Mouse (Mus musculus) embryonic fibroblast, embryonic 13.5 days (primary cell): ENCODE data around the gene Tesmin.

Source experiments
- CTCF ChIP-seq: IDR thresholded peaks from 2 replicates; pipeline ENCODE4 v1.5.1; 2011; ENCODE audit warnings: mild to moderate bottlenecking, control low read depth, low read length, moderate library complexity, borderline replicate concordance; ENCODE audit not compliant: insufficient read depth
- POLR2A ChIP-seq: IDR thresholded peaks from 2 replicates; pipeline ENCODE4 v1.6.1; 2011; ENCODE audit warnings: low read depth, mild to moderate bottlenecking, control low read depth, low read length, moderate library complexity

GRCm38 (mm10) chr19:3450714-3451113 lies 62.1 kb downstream of the Tesmin start:
- no peak for TF ChIP-seq POLR2A
- TF ChIP-seq CTCF = no peak
